ENCODE assay signal across 7 mouse cellular contexts in the genomic region with DNA sequence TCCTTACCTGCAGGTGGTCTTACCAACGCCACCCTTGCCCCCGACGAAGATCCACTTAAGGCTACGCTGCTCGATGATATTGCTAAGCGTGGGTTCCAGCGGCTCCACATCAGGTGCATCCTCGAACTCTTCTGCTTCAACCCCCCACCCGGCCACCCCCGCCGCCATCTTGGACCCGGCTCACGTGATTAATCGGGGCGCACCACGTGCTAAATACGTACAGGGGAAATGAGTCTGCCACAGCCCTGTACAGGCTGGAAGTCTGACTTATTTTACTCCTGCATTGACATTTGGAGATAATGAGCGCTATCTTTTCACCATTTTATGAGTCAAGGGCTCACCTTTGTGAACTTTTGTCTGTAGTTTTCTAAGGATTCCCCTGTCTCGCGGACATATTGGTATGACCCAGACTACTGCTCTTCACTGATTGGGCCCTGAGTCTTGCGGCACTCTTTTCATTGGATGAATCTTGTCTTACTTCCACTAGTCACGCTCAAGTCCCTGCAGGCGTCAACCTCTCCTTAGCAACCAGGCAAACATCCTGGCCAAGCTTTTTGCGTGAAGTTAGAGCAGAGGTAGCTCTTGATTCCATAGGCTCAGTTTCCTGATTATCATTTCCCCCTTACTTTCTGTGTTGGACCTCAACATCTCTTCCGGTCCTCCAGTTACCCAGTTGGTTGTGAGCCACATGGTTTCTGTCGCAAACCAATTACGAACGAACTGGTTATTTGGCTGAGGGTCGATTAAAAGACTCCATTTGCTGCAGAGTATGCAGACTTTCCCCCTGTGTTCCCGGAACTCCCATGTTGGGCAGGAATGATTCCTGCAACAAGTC. TPM values are rescaled to one million over a fixed set of nuclear protein-coding genes. Genes with fewer than 3 reads are reported as not detected.
DNase-seq lines count a peak whose midpoint lies in the region; ATAC-seq and TF ChIP-seq lines count a peak whose summit lies in the region.

TSS of gene Asna1 (minus strand) at position 184 of the 835 bp plus-strand sequence.

- peak; percentile 89 for ATAC-seq in intestine, postnatal 0 days
- peak; percentile 85 for ATAC-seq in midbrain, embryonic 12.5 days (ENCODE audit: low FRiP score, low read depth)

- peaks cover 42% of the 10 kb centered on the region for H3K4me1 ChIP-seq in embryonic facial prominence, embryonic 10.5 days
- H3K4me1 ChIP-seq in intestine, postnatal 0 days (replicated peaks; ENCODE audit: control insufficient read depth, insufficient read depth, low read length), result 0 out of 2 replicates have a peak, but pooled peaks cover 5% of the 10 kb centered on the region
- peaks cover 40% of the 10 kb centered on the region for H3K4me1 ChIP-seq in midbrain, embryonic 12.5 days
- H3K4me1 ChIP-seq in small intestine, adult 2 months (ENCODE audit: control insufficient read depth, insufficient read depth, insufficient read length, low read length), result peaks cover 19% of the 10 kb centered on the region

- peak; percentile 90 for DNase-seq in adrenal gland, postnatal 14 days
- peak; percentile 87 for DNase-seq in embryonic facial prominence, embryonic 10.5 days (ENCODE audit: low spot score)
- no peak for DNase-seq in gonadal fat pad, adult 2 months (ENCODE audit: low read depth)
- peak; percentile 84 for DNase-seq in left cerebral cortex, postnatal 4 days

- no peaks in the 10 kb centered on the region for H3K27me3 ChIP-seq in embryonic facial prominence, embryonic 10.5 days (replicated peaks; ENCODE audit: low read depth, poor library complexity, severe bottlenecking)
- no peaks in the 10 kb centered on the region for H3K27me3 ChIP-seq in intestine, postnatal 0 days (replicated peaks; ENCODE audit: control insufficient read depth, insufficient read depth, low read length)
- H3K27me3 ChIP-seq in midbrain, embryonic 12.5 days, result no peaks in the 10 kb centered on the region
- no peaks in the 10 kb centered on the region for H3K27me3 ChIP-seq in small intestine, adult 2 months (ENCODE audit: control insufficient read depth, insufficient read depth, low read length)

- H3K27ac ChIP-seq in embryonic facial prominence, embryonic 10.5 days (replicated peaks), result peak within 1 kb of the TSS; percentile 98
- peak within 1 kb of the TSS; percentile 74 for H3K27ac ChIP-seq in intestine, postnatal 0 days (ENCODE audit: low read depth, low read length)
- peak within 1 kb of the TSS; percentile 77 for H3K27ac ChIP-seq in midbrain, embryonic 12.5 days (replicated peaks)
- peak within 1 kb of the TSS; percentile 75 for H3K27ac ChIP-seq in small intestine, adult 2 months (ENCODE audit: insufficient read depth, low read depth, low read length)

- H3K36me3 ChIP-seq in embryonic facial prominence, embryonic 10.5 days (replicated peaks), result peaks cover 56% of the 10 kb centered on the region
- H3K36me3 ChIP-seq in intestine, postnatal 0 days (ENCODE audit: control insufficient read depth, insufficient read depth), result peaks cover 33% of the 10 kb centered on the region
- H3K36me3 ChIP-seq in midbrain, embryonic 12.5 days, result peaks cover 50% of the 10 kb centered on the region
- peaks cover 21% of the 10 kb centered on the region for H3K36me3 ChIP-seq in small intestine, adult 2 months (ENCODE audit: control insufficient read depth, insufficient read depth, low read length)

- intact Hi-C loops in left cerebral cortex, postnatal 4 days (cut with DNase I), result no loop called here

- no peaks in the 10 kb centered on the region for H3K9me3 ChIP-seq in embryonic facial prominence, embryonic 10.5 days
- no peaks in the 10 kb centered on the region for H3K9me3 ChIP-seq in intestine, postnatal 0 days (ENCODE audit: control insufficient read depth)
- no peaks in the 10 kb centered on the region for H3K9me3 ChIP-seq in midbrain, embryonic 12.5 days

- no peak for TF ChIP-seq CTCF in intestine, postnatal 0 days (IDR thresholded peaks at IDR 0.05; ENCODE audit: low read depth)
- TF ChIP-seq CTCF in small intestine, adult 2 months (IDR thresholded peaks at IDR 0.05; ENCODE audit: extremely low read depth, insufficient read length, insufficient replicate concordance, low read depth, low read length), result no peak

- H3K9ac ChIP-seq in intestine, postnatal 0 days (ENCODE audit: low read depth, low read length), result peak within 1 kb of the TSS; percentile 72
- H3K9ac ChIP-seq in midbrain, embryonic 12.5 days (replicated peaks), result peak within 1 kb of the TSS; percentile 76

- WGBS in embryonic facial prominence, embryonic 10.5 days, result 7% methylated on average over 30 of the region's 30 CpGs
- 2% methylated on average over 30 of the region's 30 CpGs for WGBS in intestine, postnatal 0 days
- WGBS in midbrain, embryonic 12.5 days, result 7% methylated on average over 30 of the region's 30 CpGs
- 1% methylated on average over 30 of the region's 30 CpGs for WGBS in small intestine, adult 2 months

- peak within 1 kb of the TSS; percentile 99 for H3K4me3 ChIP-seq in embryonic facial prominence, embryonic 10.5 days
- peak within 1 kb of the TSS; percentile 87 for H3K4me3 ChIP-seq in intestine, postnatal 0 days (ENCODE audit: low read depth, low read length)
- H3K4me3 ChIP-seq in midbrain, embryonic 12.5 days, result peak within 1 kb of the TSS; percentile 78
- H3K4me3 ChIP-seq in small intestine, adult 2 months (ENCODE audit: low read depth, low read length), result peak within 1 kb of the TSS; percentile 83

- H3K4me2 ChIP-seq in intestine, postnatal 0 days (replicated peaks; ENCODE audit: low read depth), result peak within 1 kb of the TSS; percentile 91
- H3K4me2 ChIP-seq in midbrain, embryonic 12.5 days (replicated peaks), result peak within 1 kb of the TSS; percentile 99

- peak; percentile 39; the same call in 1 of the 2 replicates for TF ChIP-seq POLR2A in small intestine, adult 2 months (IDR thresholded peaks at IDR 0.05; ENCODE audit: low read depth, low read length)

RNA-seq across cellular contexts. Expression of gene Asna1, which starts in this region (rescaled TPM):
- total RNA-seq in adrenal gland, postnatal 14 days (2021), result 91.4 and 94.7 TPM in 2 replicates
- polyA plus RNA-seq in embryonic facial prominence, embryonic 10.5 days (2016; fragmentation: Nextera tagmentation; extraction: Ambion mirVana), result 157 TPM in 2 replicates
- 154 and 168 TPM in 2 replicates for polyA plus RNA-seq in gonadal fat pad, adult 2 months (2012; rRNA removed)
- 98.4 and 105 TPM in 2 replicates for polyA plus RNA-seq in intestine, postnatal 0 days (2015; fragmentation: Nextera tagmentation; extraction: Ambion mirVana)
- 100 to 1,000 TPM; 106 to 107 TPM for total RNA-seq in left cerebral cortex, postnatal 4 days (2021)
- polyA plus RNA-seq in midbrain, embryonic 12.5 days (2016; fragmentation: Nextera tagmentation; extraction: Ambion mirVana), result 137 and 146 TPM in 2 replicates
- polyA plus RNA-seq in small intestine, adult 2 months (2012; rRNA removed), result 71.8 and 128 TPM in 2 replicates
